Mouse (Mus musculus): ENCODE measurements around the gene Epha4. TPM values are rescaled to one million over a fixed set of nuclear protein-coding genes. Genes with fewer than 3 reads are reported as not detected.

The Epha4 gene
- total and polyA plus RNA-seq, 2 experiments from 2014 or later: 26.6 to 66.6 TPM

DNA sequence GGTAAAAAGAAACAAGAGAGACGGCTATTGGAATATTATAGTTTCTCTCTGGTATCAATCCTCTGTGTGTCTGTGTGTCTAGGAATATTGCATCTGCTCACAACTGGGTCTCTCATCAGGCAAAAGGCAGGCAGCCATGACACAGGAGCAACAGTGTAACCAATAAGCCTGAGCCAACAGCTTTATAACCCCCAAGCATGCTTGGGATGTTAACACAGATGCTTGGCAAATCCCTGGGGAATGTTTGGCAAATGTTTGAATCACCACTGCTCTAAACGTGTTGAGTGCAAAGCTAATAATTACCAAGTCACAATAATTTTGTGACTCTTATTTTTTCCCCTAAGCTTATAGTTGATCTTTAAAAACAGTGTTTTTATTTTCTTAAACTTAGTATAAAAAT lies 8.5 kb upstream of the Epha4 start:
- no peak overlapping the region for H3K9ac ChIP-seq (replicated peaks; ENCODE audit: low read length, poor library complexity, severe bottlenecking)
- ATAC-seq (ENCODE audit: low FRiP score): no peak
- 64% methylated on average over 2 of the region's 2 CpGs for WGBS
- no peaks in the 10 kb centered on the region for H3K4me1 ChIP-seq (ENCODE audit: insufficient read depth, low read length)
- no peak overlapping the region for H3K4me3 ChIP-seq (ENCODE audit: low read depth, low read length)
- no peak overlapping the region for H3K4me2 ChIP-seq (ENCODE audit: low read depth, low read length, poor library complexity, severe bottlenecking)
- no peaks in the 10 kb centered on the region for H3K36me3 ChIP-seq (ENCODE audit: insufficient read depth, low read length)
- no peak overlapping the region for H3K27ac ChIP-seq (ENCODE audit: low read depth, low read length)
- DNase-seq (ENCODE audit: low spot score): no peak
- TF ChIP-seq CTCF (IDR thresholded peaks at IDR 0.05): no peak
- no peaks in the 10 kb centered on the region for H3K9me3 ChIP-seq (ENCODE audit: low read length)
- H3K27me3 ChIP-seq (ENCODE audit: insufficient read depth, low read length): no peaks in the 10 kb centered on the region

DNA sequence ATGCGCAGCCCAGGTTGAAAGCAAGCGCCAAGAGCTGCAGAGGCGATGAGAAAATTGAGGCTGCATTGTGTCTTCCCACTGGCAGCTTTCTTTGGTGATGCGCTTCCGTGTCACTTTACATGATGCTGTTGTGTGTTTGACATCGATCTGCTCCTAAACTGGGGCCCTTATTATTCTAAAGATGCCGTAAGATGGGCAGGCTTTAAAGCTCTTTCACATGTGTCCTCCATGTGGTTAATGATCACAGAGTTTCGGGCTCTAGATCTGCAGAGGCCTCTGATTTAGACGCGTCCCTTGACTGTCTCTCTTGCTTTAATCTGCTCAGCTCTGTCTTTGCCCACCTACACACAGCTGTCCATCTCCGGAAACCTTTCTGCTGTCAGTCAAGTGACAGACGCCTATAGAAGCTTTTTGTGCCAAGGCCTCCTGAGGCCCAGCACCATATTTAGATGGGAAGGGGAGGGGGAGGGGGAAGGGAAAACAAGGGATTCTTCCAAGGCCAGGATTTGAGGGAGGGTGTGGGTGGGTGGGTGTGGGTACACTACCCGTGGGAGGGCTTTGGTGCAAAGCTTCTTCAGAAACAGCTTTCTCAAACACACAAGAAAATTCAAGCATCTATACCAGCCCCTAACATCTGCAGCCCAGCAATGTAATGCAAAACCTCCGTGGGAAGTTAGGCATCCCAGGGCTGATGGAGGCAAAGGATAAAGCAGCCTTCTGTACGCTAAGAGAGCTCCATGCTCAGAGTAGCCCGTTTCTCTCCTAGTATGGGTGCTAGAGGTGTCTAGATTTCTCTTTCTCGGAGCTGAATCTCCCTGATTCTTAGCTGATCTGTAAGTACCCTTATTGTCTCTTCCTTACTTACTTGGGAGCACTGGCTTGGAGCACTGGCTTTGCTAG lies 7.0 kb upstream of the Epha4 start:
- H3K4me2 ChIP-seq (ENCODE audit: low read depth, low read length, poor library complexity, severe bottlenecking): peak overlapping the region; percentile 28; the same call in 1 of the 2 replicates
- H3K4me3 ChIP-seq (ENCODE audit: low read depth, low read length): no peak overlapping the region
- no peaks in the 10 kb centered on the region for H3K4me1 ChIP-seq (ENCODE audit: insufficient read depth, low read length)
- WGBS: 17% methylated on average over 14 of the region's 17 CpGs
- no peak overlapping the region for H3K27ac ChIP-seq (ENCODE audit: low read depth, low read length)
- DNase-seq (ENCODE audit: low spot score) (peak; percentile 28), ATAC-seq (ENCODE audit: low FRiP score) (no peak)
- H3K9me3 ChIP-seq (ENCODE audit: low read length): no peaks in the 10 kb centered on the region
- no peaks in the 10 kb centered on the region for H3K27me3 ChIP-seq (ENCODE audit: insufficient read depth, low read length)
- no peak overlapping the region for H3K9ac ChIP-seq (replicated peaks; ENCODE audit: low read length, poor library complexity, severe bottlenecking)
- no peaks in the 10 kb centered on the region for H3K36me3 ChIP-seq (ENCODE audit: insufficient read depth, low read length)
- TF ChIP-seq CTCF (IDR thresholded peaks at IDR 0.05): no peak

DNA sequence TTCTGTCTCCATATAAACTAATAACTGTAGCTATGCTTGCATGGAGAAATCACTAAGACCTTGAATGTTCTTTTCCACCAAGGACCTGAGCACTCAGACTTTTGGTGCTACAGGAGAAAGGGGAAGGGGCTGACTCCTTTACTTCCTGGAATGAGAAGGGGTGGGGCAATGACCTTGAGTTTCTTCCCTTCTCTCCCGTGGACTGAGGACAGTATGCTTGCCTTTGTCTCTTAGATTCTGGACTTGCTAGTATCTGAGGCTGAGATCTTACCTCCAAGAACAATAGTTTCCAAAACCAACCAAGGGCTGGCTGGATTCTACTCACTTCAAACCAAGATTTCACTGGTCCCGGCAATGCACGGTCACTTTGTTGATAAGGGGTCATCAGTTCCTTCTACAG lies 3.8 kb upstream of the Epha4 start:
- no peaks in the 10 kb centered on the region for H3K36me3 ChIP-seq (ENCODE audit: insufficient read depth, low read length)
- no peaks in the 10 kb centered on the region for H3K27me3 ChIP-seq (ENCODE audit: insufficient read depth, low read length)
- H3K9ac ChIP-seq (replicated peaks; ENCODE audit: low read length, poor library complexity, severe bottlenecking): no peak overlapping the region
- no peaks in the 10 kb centered on the region for H3K9me3 ChIP-seq (ENCODE audit: low read length)
- TF ChIP-seq CTCF (IDR thresholded peaks at IDR 0.05): no peak
- peaks cover 6% of the 10 kb centered on the region; the same call in 1 of the 2 replicates for H3K4me1 ChIP-seq (ENCODE audit: insufficient read depth, low read length)
- no peak for ATAC-seq (ENCODE audit: low FRiP score)
- H3K4me3 ChIP-seq (ENCODE audit: low read depth, low read length): no peak overlapping the region
- H3K4me2 ChIP-seq (ENCODE audit: low read depth, low read length, poor library complexity, severe bottlenecking): no peak overlapping the region
- no peak for DNase-seq (ENCODE audit: low spot score)
- H3K27ac ChIP-seq (ENCODE audit: low read depth, low read length): no peak overlapping the region
- WGBS: 86% methylated on average over 3 of the region's 3 CpGs

DNA sequence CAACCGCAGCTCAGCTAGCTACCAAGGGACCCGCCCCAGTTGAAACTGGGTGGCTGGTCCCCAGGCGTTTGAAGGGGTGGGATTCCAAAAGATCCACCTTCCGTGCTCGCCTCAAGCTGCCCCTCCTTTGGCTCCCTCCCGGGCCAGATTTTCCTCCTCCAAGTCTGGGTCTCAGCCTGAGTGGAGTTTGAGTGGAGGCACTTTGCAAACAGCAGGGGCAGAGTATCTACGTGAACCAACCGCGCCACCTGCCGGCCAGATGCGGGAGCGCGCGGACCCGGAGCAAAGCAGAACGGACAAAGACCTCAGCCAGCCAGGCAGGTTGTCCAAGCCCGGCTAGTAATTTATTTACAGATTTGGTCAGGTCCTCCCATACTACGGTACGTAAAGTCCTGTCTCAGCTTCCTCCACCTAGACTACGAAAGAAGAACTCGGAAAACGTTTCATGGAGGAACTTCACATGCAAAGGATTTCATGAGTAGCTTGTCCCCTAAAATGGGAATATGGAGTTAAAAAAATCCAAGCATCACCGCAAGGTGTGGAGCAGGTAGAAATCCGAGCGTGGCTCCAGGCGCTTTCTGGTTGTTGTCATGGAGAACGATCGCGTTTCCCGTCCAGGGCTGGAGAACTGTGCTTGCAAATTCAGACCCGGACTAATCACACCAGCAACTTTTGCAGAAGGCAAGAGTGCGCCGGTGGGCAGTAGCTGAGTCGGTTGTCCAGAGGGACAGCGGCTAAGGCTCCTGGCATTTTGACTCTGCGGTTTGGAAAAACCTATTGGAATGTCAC lies 1.5 kb upstream of the Epha4 start:
- Histone ChIP-seq H3K4me1 (ENCODE audit: insufficient read depth, low read length) (peaks cover 6% of the 10 kb centered on the region; the same call in 1 of the 2 replicates), H3K36me3 (ENCODE audit: insufficient read depth, low read length) (no peaks in the 10 kb centered on the region), H3K27ac (ENCODE audit: low read depth, low read length) (no peak overlapping the region), H3K9ac (replicated peaks; ENCODE audit: low read length, poor library complexity, severe bottlenecking) (peak overlapping the region; percentile 51), H3K27me3 (ENCODE audit: insufficient read depth, low read length) (no peaks in the 10 kb centered on the region), H3K9me3 (ENCODE audit: low read length) (no peaks in the 10 kb centered on the region), H3K4me2 (ENCODE audit: low read depth, low read length, poor library complexity, severe bottlenecking) (peak overlapping the region; percentile 79), H3K4me3 (ENCODE audit: low read depth, low read length) (peak overlapping the region; percentile 61)
- WGBS: under 1% methylated on average over 36 of the region's 36 CpGs
- peak; percentile 98 for TF ChIP-seq CTCF (IDR thresholded peaks at IDR 0.05)
- DNase-seq (ENCODE audit: low spot score) (peak; percentile 88), ATAC-seq (ENCODE audit: low FRiP score) (peak; percentile 52)

DNA sequence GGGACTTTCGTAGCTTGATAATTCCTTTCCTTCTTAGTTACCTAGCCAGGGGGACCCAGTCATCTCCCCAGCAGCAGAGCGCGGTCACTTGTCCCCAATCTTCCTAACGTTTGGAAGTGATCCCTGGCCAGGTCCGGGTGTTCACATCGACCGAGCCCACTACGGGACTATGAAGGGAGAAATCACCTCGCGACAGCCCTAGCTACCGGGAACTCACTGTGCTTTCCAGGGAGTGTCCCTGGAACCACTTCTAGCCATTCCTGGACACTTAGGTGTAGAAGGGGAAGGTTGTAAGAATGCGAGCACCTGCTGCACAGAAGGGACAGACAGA lies 728 bp upstream of the Epha4 start:
- Histone ChIP-seq H3K9ac (replicated peaks; ENCODE audit: low read length, poor library complexity, severe bottlenecking) (peak overlapping the region; percentile 51), H3K4me1 (ENCODE audit: insufficient read depth, low read length) (peaks cover 6% of the 10 kb centered on the region; the same call in 1 of the 2 replicates), H3K27me3 (ENCODE audit: insufficient read depth, low read length) (no peaks in the 10 kb centered on the region), H3K4me3 (ENCODE audit: low read depth, low read length) (peak overlapping the region; percentile 61), H3K27ac (ENCODE audit: low read depth, low read length) (peak overlapping the region; percentile 59), H3K36me3 (ENCODE audit: insufficient read depth, low read length) (no peaks in the 10 kb centered on the region), H3K9me3 (ENCODE audit: low read length) (no peaks in the 10 kb centered on the region), H3K4me2 (ENCODE audit: low read depth, low read length, poor library complexity, severe bottlenecking) (peak overlapping the region; percentile 79)
- no peak for ATAC-seq (ENCODE audit: low FRiP score)
- no peak; the same call in 1 of the 2 replicates for TF ChIP-seq CTCF (IDR thresholded peaks at IDR 0.05)
- peak; percentile 53 for DNase-seq (ENCODE audit: low spot score)
- 0% methylated on average over 12 of the region's 12 CpGs for WGBS

Data from midbrain, postnatal 0 days (tissue).